Mouse (Mus musculus): ENCODE measurements around the gene Ubtd2. TPM values are rescaled to one million over a fixed set of nuclear protein-coding genes. Genes with fewer than 3 reads are reported as not detected.

Gene Ubtd2
- 60.2 and 74.3 TPM in 2 replicates for polyA plus RNA-seq (2012; rRNA removed)

DNA sequence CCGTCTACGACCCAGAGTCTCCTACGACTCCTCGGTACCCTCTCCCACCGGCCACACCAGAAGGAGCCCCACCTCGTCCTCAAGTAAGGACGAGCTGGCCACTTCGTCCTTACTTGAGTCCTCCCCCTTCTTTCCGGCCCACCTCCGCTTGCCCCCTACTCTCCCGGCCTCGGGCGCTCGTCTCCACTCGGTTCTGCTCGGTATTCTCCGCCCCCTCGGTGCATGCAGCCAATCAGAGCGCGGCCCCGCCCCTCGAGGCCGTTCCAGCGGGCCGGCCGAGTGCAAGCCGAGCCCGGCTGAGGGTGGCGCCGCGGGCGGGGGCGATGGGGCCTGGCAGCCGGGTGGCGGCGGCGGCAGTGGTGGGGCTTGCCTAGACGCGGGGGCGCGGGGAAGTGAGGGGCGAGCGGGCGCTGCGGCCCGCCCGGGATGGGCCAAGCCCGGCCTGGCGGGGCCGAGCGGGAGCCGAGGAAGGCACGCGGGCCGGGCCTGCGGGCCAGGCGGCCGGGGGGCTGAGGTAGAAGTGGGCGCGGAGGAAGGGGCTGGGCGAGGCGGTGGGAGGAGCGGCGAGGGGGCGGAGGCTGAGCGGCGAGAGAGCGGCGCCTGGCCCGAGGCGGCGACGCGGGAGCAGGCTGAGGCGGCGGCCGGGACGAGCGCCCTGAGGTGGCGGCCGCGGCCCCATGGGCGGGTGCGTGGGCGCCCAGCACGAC is at the start of gene Ubtd2:
TSS of gene Ubtd2 (plus strand) at position 571 of the 707 bp plus-strand sequence.

DNA sequence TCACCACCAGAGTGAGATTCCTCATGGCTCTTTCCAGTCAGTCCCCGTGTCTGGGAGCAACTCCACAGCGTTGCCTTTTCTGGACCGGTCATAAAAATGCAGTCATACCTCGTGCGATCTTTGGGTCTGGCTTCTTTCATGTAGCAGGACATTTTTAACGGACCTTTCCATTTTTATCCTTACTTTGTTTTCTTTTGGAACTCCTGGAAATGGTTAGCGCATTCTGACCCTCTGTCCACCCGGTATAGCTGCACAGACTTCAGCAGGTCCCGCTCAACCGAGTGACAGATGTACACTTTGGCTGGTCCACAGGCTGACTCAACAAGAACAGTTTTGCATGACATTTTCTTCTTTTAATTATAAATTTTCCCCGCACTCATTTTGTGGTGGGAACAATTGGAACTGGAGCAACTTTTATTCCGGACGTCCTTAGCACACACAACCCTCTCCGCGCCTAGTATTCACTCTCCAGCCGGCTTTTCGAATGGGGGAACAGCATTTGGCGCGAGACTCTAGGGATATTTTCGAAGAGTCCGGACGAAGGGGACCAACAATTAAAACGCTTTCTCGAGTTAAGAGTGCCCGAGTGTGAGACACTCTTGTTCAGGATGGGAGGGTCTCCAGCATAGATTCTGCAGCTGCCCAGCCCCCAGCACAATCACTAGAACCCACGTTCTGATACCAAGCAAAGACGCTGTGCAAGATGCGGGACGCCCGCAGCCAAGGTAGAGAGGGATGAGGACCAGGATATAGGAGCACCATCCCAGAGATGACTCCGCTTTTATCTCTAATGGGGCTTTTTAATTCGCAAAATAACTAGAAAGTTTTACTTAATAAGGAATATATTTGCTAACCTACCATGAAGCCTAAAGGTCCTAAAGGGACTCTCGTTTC is 76.9 kb downstream of the Ubtd2 start, which contains the start of gene Efcab9:
TSS of gene Efcab9 (minus strand) at position 211 of the 894 bp plus-strand sequence.

DNA sequence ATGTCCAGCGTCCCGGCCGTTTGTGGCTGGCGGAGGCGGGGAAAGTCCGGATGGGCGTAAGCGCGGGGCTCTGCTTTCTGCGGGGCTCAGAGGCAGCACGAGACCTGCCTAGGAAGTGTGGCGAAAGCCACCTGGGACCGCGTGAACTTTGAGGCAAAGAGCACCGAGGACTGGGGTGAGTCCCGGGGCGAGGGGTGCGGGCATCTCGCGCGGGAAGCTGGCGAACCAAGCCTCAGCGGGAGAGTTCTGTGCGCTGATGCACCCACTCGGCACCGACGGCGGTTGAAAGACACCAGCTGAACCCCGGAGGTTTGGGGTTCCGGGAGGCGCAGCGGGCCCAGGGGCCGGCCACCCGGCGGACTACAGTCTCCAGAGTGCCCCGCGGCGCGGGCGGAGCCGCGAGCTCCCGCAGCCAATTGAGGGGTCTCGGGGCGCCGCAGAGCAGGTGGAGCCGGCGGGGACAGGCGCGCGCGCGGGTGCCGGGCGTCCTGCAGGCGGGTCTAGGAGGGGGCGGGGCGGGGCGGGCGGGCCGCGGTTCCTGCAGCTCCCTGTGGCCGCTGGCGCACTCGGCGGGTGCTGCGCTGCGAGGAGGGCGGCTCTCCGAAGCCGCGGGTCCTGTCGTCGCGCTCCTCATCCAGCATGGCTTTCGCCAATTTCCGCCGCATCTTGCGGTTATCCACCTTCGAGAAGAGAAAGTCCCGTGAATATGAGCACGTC is 77.8 kb downstream of the Ubtd2 start, which contains the start of gene Stk10:
TSS of gene Stk10 (plus strand) at position 541 of the 717 bp plus-strand sequence.

Other genes starting within 250 kb of the Ubtd2 start
- 95.3 and 96.0 TPM in 2 replicates for gene Snrnp25, start 250.0 kb upstream of the Ubtd2 start, polyA plus RNA-seq (2012; rRNA removed)
- 33.0 and 44.8 TPM in 2 replicates for gene Rhbdf1, start 233.1 kb upstream of the Ubtd2 start, polyA plus RNA-seq (2012; rRNA removed)
- gene Mpg, start 228.9 kb upstream of the Ubtd2 start, polyA plus RNA-seq (2012; rRNA removed) = 14.4 and 20.2 TPM in 2 replicates
- gene Nprl3, start 187.7 kb upstream of the Ubtd2 start, polyA plus RNA-seq (2012; rRNA removed) = 38.1 and 65.5 TPM in 2 replicates
- 1,205 and 2,805 TPM in 2 replicates for gene Hba-x, start 179.0 kb upstream of the Ubtd2 start, polyA plus RNA-seq (2012; rRNA removed)
- gene Hba-a1, start 171.9 kb upstream of the Ubtd2 start, polyA plus RNA-seq (2012; rRNA removed) = 4,618 and 5,929 TPM in 2 replicates
- gene Hbq1b, start 168.4 kb upstream of the Ubtd2 start, polyA plus RNA-seq (2012; rRNA removed) = 9.1 and 13.0 TPM in 2 replicates
- gene Hba-a2, start 158.9 kb upstream of the Ubtd2 start, polyA plus RNA-seq (2012; rRNA removed) = 4,539 and 7,439 TPM in 2 replicates
- 0.53 and 0.58 TPM in 2 replicates for gene Hbq1a, start 155.3 kb upstream of the Ubtd2 start, polyA plus RNA-seq (2012; rRNA removed)
- 24.9 and 33.6 TPM in 2 replicates for gene Sh3pxd2b, start 107.5 kb upstream of the Ubtd2 start, polyA plus RNA-seq (2012; rRNA removed)
- 0.13 and 0.25 TPM in 2 replicates for gene Efcab9, start 76.7 kb downstream of the Ubtd2 start, polyA plus RNA-seq (2012; rRNA removed)
- 4.6 and 4.7 TPM in 2 replicates for gene Stk10, start 77.9 kb downstream of the Ubtd2 start, polyA plus RNA-seq (2012; rRNA removed)
- gene Fbxw11, start 187.4 kb downstream of the Ubtd2 start, polyA plus RNA-seq (2012; rRNA removed) = 51.1 and 64.2 TPM in 2 replicates